Mouse (Mus musculus): ENCODE results near the gene Auts2. TPM values are rescaled to one million over a fixed set of nuclear protein-coding genes. Genes with fewer than 3 reads are reported as not detected.

Gene Auts2
- total and polyA plus RNA-seq, 3 experiments, result 16.9 to 35.7 (median 28.1) TPM

GRCm38 (mm10) chr5:131596591-131596990 lies 946.6 kb downstream of the Auts2 start:
- Histone ChIP-seq H3K27ac (no peak overlapping the region), H3K79me2 (replicated peaks; ENCODE audit: control insufficient read depth, insufficient read depth, low read length) (no peaks in the 10 kb centered on the region; the same call in 1 of the 2 replicates), H3K27me3 (ENCODE audit: control insufficient read depth, insufficient read depth, low read length) (no peaks in the 10 kb centered on the region), H3K9ac (ENCODE audit: low read depth, low read length) (no peak overlapping the region), H3K4me1 (ENCODE audit: control insufficient read depth, insufficient read depth, low read length) (peaks cover 2% of the 10 kb centered on the region), H3K36me3 (ENCODE audit: control insufficient read depth, insufficient read depth, low read length) (no peaks in the 10 kb centered on the region), H3K4me3 (no peak overlapping the region)
- 45% methylated on average over 10 of the region's 10 CpGs for WGBS
- intact Hi-C loops (cut with DNase I), result no loop called here
- DNase-seq, result no peak
- TF ChIP-seq EP300 (IDR thresholded peaks at IDR 0.05; ENCODE audit: insufficient read depth, low read depth, low read length) (no peak), CTCF (IDR thresholded peaks at IDR 0.05) (no peak), POLR2A (IDR thresholded peaks at IDR 0.05; ENCODE audit: insufficient read depth, low read depth, low read length) (no peak)

- no peaks in the 10 kb centered on the region for H3K36me3 ChIP-seq (ENCODE audit: control insufficient read depth, insufficient read depth, low read length)
- TF ChIP-seq CTCF (IDR thresholded peaks at IDR 0.05) (no peak), POLR2A (IDR thresholded peaks at IDR 0.05; ENCODE audit: insufficient read depth, low read depth, low read length) (no peak), EP300 (IDR thresholded peaks at IDR 0.05; ENCODE audit: insufficient read depth, low read depth, low read length) (no peak)
- 82% methylated on average over 8 of the region's 8 CpGs for WGBS
- no peaks in the 10 kb centered on the region; the same call in 1 of the 2 replicates for H3K79me2 ChIP-seq (replicated peaks; ENCODE audit: control insufficient read depth, insufficient read depth, low read length)
- no peak for DNase-seq
- H3K9ac ChIP-seq (ENCODE audit: low read depth, low read length), result no peak overlapping the region
- no peak overlapping the region for H3K4me3 ChIP-seq
- H3K27ac ChIP-seq, result no peak overlapping the region
- intact Hi-C loops (cut with DNase I), result no loop called here
- H3K27me3 ChIP-seq (ENCODE audit: control insufficient read depth, insufficient read depth, low read length), result no peaks in the 10 kb centered on the region
- H3K4me1 ChIP-seq (ENCODE audit: control insufficient read depth, insufficient read depth, low read length), result peaks cover 2% of the 10 kb centered on the region
Observed at GRCm38 (mm10) chr5:131595730-131596129, 947.4 kb downstream of the Auts2 start.

DNA sequence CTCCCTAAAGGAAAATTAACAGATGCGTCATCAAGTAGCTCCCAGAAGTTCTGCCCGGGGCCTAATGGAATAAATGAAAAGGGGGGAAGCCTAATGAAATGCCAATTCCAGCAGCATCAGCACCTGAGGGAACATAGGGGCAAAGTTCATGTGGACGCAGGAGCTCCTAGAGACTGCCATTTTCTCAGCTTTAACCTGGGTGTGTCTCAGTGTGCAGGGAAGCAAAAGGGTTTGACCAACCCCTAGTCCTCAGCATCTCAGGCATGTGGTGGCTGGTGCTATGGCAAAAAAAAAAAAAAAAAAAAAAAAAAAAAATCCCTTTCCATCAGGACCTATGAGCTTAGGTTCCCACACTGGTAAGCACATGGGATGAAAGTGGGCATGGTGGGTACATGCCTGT lies 948.5 kb downstream of the Auts2 start:
- Histone ChIP-seq H3K79me2 (replicated peaks; ENCODE audit: control insufficient read depth, insufficient read depth, low read length) (no peaks in the 10 kb centered on the region; the same call in 1 of the 2 replicates), H3K27ac (no peak overlapping the region), H3K36me3 (ENCODE audit: control insufficient read depth, insufficient read depth, low read length) (no peaks in the 10 kb centered on the region), H3K4me3 (no peak overlapping the region), H3K4me1 (ENCODE audit: control insufficient read depth, insufficient read depth, low read length) (no peaks in the 10 kb centered on the region), H3K27me3 (ENCODE audit: control insufficient read depth, insufficient read depth, low read length) (no peaks in the 10 kb centered on the region), H3K9ac (ENCODE audit: low read depth, low read length) (no peak overlapping the region)
- 56% methylated on average over 3 of the region's 3 CpGs for WGBS
- TF ChIP-seq CTCF (IDR thresholded peaks at IDR 0.05), result no peak
- no peak for TF ChIP-seq EP300 (IDR thresholded peaks at IDR 0.05; ENCODE audit: insufficient read depth, low read depth, low read length)
- no peak for TF ChIP-seq POLR2A (IDR thresholded peaks at IDR 0.05; ENCODE audit: insufficient read depth, low read depth, low read length)
- intact Hi-C loops (cut with DNase I), result no loop called here
- DNase-seq, result no peak

- no peak for TF ChIP-seq CTCF (IDR thresholded peaks at IDR 0.05)
- TF ChIP-seq EP300 (IDR thresholded peaks at IDR 0.05; ENCODE audit: insufficient read depth, low read depth, low read length), result no peak
- TF ChIP-seq POLR2A (IDR thresholded peaks at IDR 0.05; ENCODE audit: insufficient read depth, low read depth, low read length), result no peak
- no peaks in the 10 kb centered on the region for H3K4me1 ChIP-seq (ENCODE audit: control insufficient read depth, insufficient read depth, low read length)
- intact Hi-C loops (cut with DNase I), result no loop called here
- no peaks in the 10 kb centered on the region for H3K36me3 ChIP-seq (ENCODE audit: control insufficient read depth, insufficient read depth, low read length)
- 91% methylated on average over 10 of the region's 10 CpGs for WGBS
- H3K27ac ChIP-seq, result no peak overlapping the region
- H3K4me3 ChIP-seq, result no peak overlapping the region
- no peak for DNase-seq
- H3K9ac ChIP-seq (ENCODE audit: low read depth, low read length), result no peak overlapping the region
- H3K27me3 ChIP-seq (ENCODE audit: control insufficient read depth, insufficient read depth, low read length), result no peaks in the 10 kb centered on the region
- no peaks in the 10 kb centered on the region for H3K79me2 ChIP-seq (replicated peaks; ENCODE audit: control insufficient read depth, insufficient read depth, low read length)
Observed at GRCm38 (mm10) chr5:131593261-131593660, 949.9 kb downstream of the Auts2 start.

DNA sequence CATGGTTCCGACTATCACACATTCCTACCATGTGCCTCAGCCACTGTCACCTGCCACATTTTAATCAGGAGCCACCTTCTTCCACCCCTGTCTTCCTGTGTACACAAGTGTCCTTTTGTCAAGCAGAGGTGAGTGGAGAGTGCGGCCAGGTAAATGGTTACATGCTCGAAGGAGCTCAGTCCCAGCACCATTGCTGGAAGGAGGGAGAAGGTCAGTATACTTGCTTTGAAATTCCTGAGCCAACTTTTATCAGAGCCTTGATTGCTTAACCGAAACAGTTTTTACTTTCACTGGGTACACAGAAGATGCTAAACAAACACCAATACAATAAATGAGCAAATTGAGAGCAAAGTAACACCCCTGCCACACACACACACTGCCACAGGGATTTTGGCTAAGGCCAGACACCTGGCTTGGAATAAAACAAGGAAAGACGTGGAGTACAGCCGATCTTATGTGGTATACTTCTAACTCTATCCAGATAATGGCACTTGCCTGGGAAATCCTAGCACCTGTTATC lies 953.1 kb downstream of the Auts2 start:
- H3K36me3 ChIP-seq (ENCODE audit: control insufficient read depth, insufficient read depth, low read length), result no peaks in the 10 kb centered on the region
- WGBS, result 79% methylated on average over 6 of the region's 6 CpGs
- H3K4me3 ChIP-seq, result no peak overlapping the region
- no peak for DNase-seq
- H3K27me3 ChIP-seq (ENCODE audit: control insufficient read depth, insufficient read depth, low read length), result no peaks in the 10 kb centered on the region
- no peaks in the 10 kb centered on the region for H3K79me2 ChIP-seq (replicated peaks; ENCODE audit: control insufficient read depth, insufficient read depth, low read length)
- H3K27ac ChIP-seq, result no peak overlapping the region
- H3K4me1 ChIP-seq (ENCODE audit: control insufficient read depth, insufficient read depth, low read length), result no peaks in the 10 kb centered on the region; the same call in 1 of the 2 replicates
- no peak overlapping the region for H3K9ac ChIP-seq (ENCODE audit: low read depth, low read length)
- intact Hi-C loops (cut with DNase I), result no loop called here
- TF ChIP-seq CTCF (IDR thresholded peaks at IDR 0.05) (no peak), EP300 (IDR thresholded peaks at IDR 0.05; ENCODE audit: insufficient read depth, low read depth, low read length) (no peak), POLR2A (IDR thresholded peaks at IDR 0.05; ENCODE audit: insufficient read depth, low read depth, low read length) (no peak)

GRCm38 (mm10) chr5:131586332-131586700 lies 956.8 kb downstream of the Auts2 start:
- H3K79me2 ChIP-seq (replicated peaks; ENCODE audit: control insufficient read depth, insufficient read depth, low read length), result no peaks in the 10 kb centered on the region
- TF ChIP-seq CTCF (IDR thresholded peaks at IDR 0.05), result no peak
- TF ChIP-seq POLR2A (IDR thresholded peaks at IDR 0.05; ENCODE audit: insufficient read depth, low read depth, low read length), result no peak
- no peak for TF ChIP-seq EP300 (IDR thresholded peaks at IDR 0.05; ENCODE audit: insufficient read depth, low read depth, low read length)
- WGBS, result 87% methylated on average over 5 of the region's 5 CpGs
- no peak overlapping the region for H3K27ac ChIP-seq
- DNase-seq, result no peak
- intact Hi-C loops (cut with DNase I), result no loop called here
- H3K9ac ChIP-seq (ENCODE audit: low read depth, low read length), result no peak overlapping the region
- H3K4me1 ChIP-seq (ENCODE audit: control insufficient read depth, insufficient read depth, low read length), result peaks cover 5% of the 10 kb centered on the region
- H3K4me3 ChIP-seq, result no peak overlapping the region
- no peaks in the 10 kb centered on the region for H3K36me3 ChIP-seq (ENCODE audit: control insufficient read depth, insufficient read depth, low read length)
- no peaks in the 10 kb centered on the region for H3K27me3 ChIP-seq (ENCODE audit: control insufficient read depth, insufficient read depth, low read length)

Data from heart, adult 2 months (tissue).